In genomic region chr7:92981864-92982263, GRCm38 (mm10) we compare ENCODE assay signal across 17 mouse cellular contexts.
DNase-seq lines count a peak whose midpoint lies in the region; ATAC-seq lines count a peak whose summit lies in the region.
"Had no signal": no experiment of that assay in that cellular context is flagged by ENCODE, and none has a peak within 500 bp of the region (broad histone marks: within the 10 kb centered on the region; RNA-seq: fewer than 3 reads in every experiment).

No protein-coding gene starts in this region.

- no peaks in the 10 kb centered on the region for H3K4me1 ChIP-seq in heart, embryonic 11.5 days (ENCODE audit: control insufficient read depth, insufficient read depth, low read length)
- H3K4me1 ChIP-seq: limb, embryonic 15.5 days had no signal

- intact Hi-C loops in left cerebral cortex, postnatal 4 days (cut with DNase I) = no loop called here
- intact Hi-C loops in heart, postnatal 36 days (cut with DNase I) = no loop called here

- WGBS in heart, embryonic 11.5 days (ENCODE audit: insufficient replicate concordance) = 52% methylated on average over 2 of the region's 2 CpGs

- H3K4me2 ChIP-seq in heart, embryonic 11.5 days = no peak overlapping the region
- H3K4me2 ChIP-seq: hindbrain, embryonic 14.5 days; limb, embryonic 15.5 days had no signal

- no peak overlapping the region for H3K9ac ChIP-seq in heart, embryonic 11.5 days (ENCODE audit: low read depth, low read length)
- H3K9ac ChIP-seq: hindbrain, embryonic 14.5 days; limb, embryonic 15.5 days had no signal

- ATAC-seq in heart, embryonic 11.5 days (replicated peaks; ENCODE audit: insufficient number of reproducible peaks, low FRiP score, low TSS enrichment) = no peak
- ATAC-seq: forebrain, embryonic 14.5 days; intestine, embryonic 16.5 days; midbrain, embryonic 16.5 days had no signal

- no peaks in the 10 kb centered on the region for H3K27me3 ChIP-seq in heart, embryonic 11.5 days (ENCODE audit: control insufficient read depth, insufficient read depth, low read length)
- H3K27me3 ChIP-seq: limb, embryonic 15.5 days; megakaryocyte, embryonic 14.5 days had no signal

- no peaks in the 10 kb centered on the region for H3K9me3 ChIP-seq in heart, embryonic 11.5 days (replicated peaks; ENCODE audit: control insufficient read depth, low read length)
- H3K9me3 ChIP-seq: G1E; limb, embryonic 15.5 days; megakaryocyte, embryonic 14.5 days had no signal

- DNase-seq in heart, adult 11 months = peak; percentile 98
- peak; percentile 18 for DNase-seq in left cerebral cortex, postnatal 4 days
- DNase-seq in left cerebral cortex, adult 9 months (ENCODE audit: low spot score in 2 of 2) = no peak
- peak; percentile 62 for DNase-seq in heart, adult 8-10 months (ENCODE audit: low spot score)
- DNase-seq in heart, postnatal 36 days = peak; percentile 66 to 67
- DNase-seq in embryo, embryonic 10 days (ENCODE audit: low spot score) = no peak
- DNase-seq: cerebellum, adult 11 months; layer of hippocampus, adult 9-11 months; lung, adult 2 months had no signal

- H3K27ac ChIP-seq in heart, embryonic 11.5 days (ENCODE audit: low read depth, low read length) = no peak overlapping the region
- H3K27ac ChIP-seq: hindbrain, embryonic 14.5 days; limb, embryonic 15.5 days had no signal

- no peak overlapping the region for H3K4me3 ChIP-seq in heart, embryonic 11.5 days (ENCODE audit: low read depth, low read length)
- H3K4me3 ChIP-seq: limb, embryonic 15.5 days; megakaryocyte, embryonic 14.5 days had no signal

- H3K36me3 ChIP-seq in heart, embryonic 11.5 days (ENCODE audit: control insufficient read depth, insufficient read depth, low read length) = no peaks in the 10 kb centered on the region
- H3K36me3 ChIP-seq: G1E; limb, embryonic 15.5 days had no signal

Comparison
In these comparisons a context has a peak if more than half of its experiments do, and no peak if none do; other contexts are left out.
1. DNase-seq: peak in heart, adult 11 months (single experiment), left cerebral cortex, postnatal 4 days (single experiment), heart, adult 8-10 months (single experiment) and heart, postnatal 36 days (2 of 2); none in left cerebral cortex, adult 9 months (0 of 2) and embryo, embryonic 10 days (single experiment).